Mouse (Mus musculus): ENCODE data around the gene Tmc8. TPM values are rescaled to one million over a fixed set of nuclear protein-coding genes. Genes with fewer than 3 reads are reported as not detected.
"Not testable (repeated sequence)": the region's sequence is repeated elsewhere in the genome, so short reads cannot be mapped to it uniquely, and the experiment has no call there.

The Tmc8 gene
- polyA plus RNA-seq, 1 experiment from 2014 or later = 1.3 TPM

DNA sequence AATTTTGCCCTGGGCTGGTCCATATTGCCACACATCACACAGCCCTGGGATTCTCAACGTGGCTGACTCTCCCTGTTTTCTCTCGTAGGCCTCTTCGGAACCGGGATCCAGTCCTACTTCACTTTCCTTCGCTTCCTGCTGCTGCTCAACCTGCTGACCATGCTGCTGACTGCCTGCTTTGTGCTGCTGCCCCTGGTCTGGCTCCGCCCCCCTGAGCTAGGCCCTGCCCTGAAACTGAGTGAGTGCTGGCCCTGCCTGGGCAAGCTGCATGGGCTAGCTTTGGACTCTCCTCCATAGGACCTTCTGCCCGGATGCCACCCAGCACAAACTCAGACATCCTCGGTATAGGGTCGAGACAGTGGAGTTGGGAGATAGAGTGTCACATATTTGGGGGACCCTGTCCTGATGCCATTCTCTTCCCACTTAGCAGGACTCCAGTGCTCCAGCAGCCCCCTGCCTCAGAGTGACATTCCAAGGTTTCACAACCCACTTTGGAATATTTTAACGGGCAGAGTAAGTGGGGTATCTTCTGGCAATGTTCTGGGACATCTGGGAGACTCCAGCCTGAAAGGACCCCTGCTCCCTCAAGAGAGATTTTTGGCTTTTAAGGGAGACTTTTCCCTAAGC is 1.9 kb downstream of the Tmc8 start:
- ATAC-seq (ENCODE audit: insufficient number of reproducible peaks, insufficient read depth, low FRiP score, low TSS enrichment) = no peak
- Histone ChIP-seq H3K4me1 (peaks cover 37% of the 10 kb centered on the region), H3K9me3 (no peaks in the 10 kb centered on the region), H3K36me3 (no peaks in the 10 kb centered on the region), H3K9ac (no peak overlapping the region; the same call in 1 of the 2 replicates), H3K27ac (no peak overlapping the region), H3K4me3 (peak overlapping the region; percentile 30), H3K4me2 (replicated peaks) (peak overlapping the region; percentile 55), H3K27me3 (peaks cover 28% of the 10 kb centered on the region)
- 28% methylated on average over 10 of the region's 10 CpGs for WGBS

DNA sequence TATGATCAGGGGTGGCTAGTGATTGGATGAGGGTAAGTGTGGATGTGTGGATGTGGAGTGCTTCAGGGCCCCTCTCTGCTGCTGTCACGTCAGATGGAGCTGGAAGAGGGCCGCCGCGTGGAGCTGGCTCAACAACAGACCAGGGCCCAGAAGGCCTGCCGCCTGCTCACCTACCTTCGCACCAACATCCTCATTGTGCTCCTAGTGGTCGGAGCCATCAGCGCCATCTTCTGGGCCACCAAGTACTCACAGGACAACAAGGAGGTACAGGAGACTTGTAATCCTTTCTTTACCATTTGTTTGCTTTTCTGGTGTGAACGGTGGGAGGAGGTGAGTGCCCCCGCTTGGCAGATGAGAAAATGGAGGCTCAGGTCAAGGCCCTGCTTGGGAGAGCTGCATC is 4.4 kb downstream of the Tmc8 start:
- Histone ChIP-seq H3K4me3 (no peak overlapping the region), H3K4me2 (replicated peaks) (no peak overlapping the region), H3K36me3 (no peaks in the 10 kb centered on the region), H3K27me3 (peaks cover 39% of the 10 kb centered on the region), H3K9me3 (no peaks in the 10 kb centered on the region), H3K27ac (no peak overlapping the region), H3K9ac (no peak overlapping the region), H3K4me1 (peaks cover 27% of the 10 kb centered on the region)
- no peak for ATAC-seq (ENCODE audit: insufficient number of reproducible peaks, insufficient read depth, low FRiP score, low TSS enrichment)
- WGBS = 12% methylated on average over 10 of the region's 10 CpGs

DNA sequence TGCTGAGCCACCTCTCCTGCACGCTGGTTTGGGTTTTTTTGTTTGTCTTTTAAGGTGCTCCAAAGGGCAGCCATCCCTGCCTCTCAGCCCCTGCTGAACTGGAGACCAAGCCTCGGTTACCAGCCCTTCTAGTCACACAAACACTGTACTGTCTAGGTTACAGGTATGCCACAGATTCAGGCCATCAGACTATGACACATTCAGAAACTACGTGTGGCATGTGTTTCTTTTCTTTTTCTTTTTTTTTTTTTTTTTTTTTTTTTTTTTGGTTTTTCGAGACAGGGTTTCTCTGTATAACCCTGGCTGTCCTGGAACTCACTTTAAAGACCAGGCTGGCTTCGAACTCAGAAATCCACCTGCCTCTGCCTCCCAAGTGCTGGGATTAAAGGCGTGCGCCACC is 6.6 kb downstream of the Tmc8 start:
- H3K4me3 ChIP-seq; H3K9ac ChIP-seq; ATAC-seq (ENCODE audit: insufficient number of reproducible peaks, insufficient read depth, low FRiP score, low TSS enrichment); H3K36me3 ChIP-seq; H3K9me3 ChIP-seq; H3K27ac ChIP-seq; H3K4me2 ChIP-seq (replicated peaks): not testable (repeated sequence)
- Histone ChIP-seq H3K4me1 (peaks cover 18% of the 10 kb centered on the region), H3K27me3 (peaks cover 22% of the 10 kb centered on the region)
- WGBS = 82% methylated on average over 7 of the region's 7 CpGs

DNA sequence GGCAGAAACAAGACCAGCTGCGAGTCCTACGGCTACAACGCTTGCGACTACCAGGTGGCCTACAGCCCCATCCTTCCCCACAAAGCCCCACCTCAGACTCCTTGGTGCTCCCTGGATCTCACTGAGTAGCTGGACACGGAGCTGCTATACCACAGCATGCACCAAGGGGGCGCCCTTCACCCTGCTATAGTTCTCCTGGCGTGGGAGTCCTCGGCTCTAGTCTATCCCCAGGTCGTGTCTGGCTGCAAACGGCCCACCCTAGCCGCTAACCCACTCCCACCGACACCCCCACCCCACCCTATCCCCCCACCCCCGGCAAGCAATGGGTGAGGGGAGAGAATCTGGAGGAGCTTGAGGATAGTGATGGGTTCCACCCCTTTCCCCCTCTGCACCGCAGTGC is 8.4 kb downstream of the Tmc8 start:
- H3K36me3 ChIP-seq = no peaks in the 10 kb centered on the region
- H3K27ac ChIP-seq = no peak overlapping the region
- no peak overlapping the region for H3K4me3 ChIP-seq
- H3K9me3 ChIP-seq = no peaks in the 10 kb centered on the region
- H3K4me2 ChIP-seq (replicated peaks) = peak overlapping the region; percentile 35
- H3K4me1 ChIP-seq = peaks cover 15% of the 10 kb centered on the region
- H3K9ac ChIP-seq = no peak overlapping the region
- 4% methylated on average over 14 of the region's 14 CpGs for WGBS
- no peak for ATAC-seq (ENCODE audit: insufficient number of reproducible peaks, insufficient read depth, low FRiP score, low TSS enrichment)
- H3K27me3 ChIP-seq = peaks cover 16% of the 10 kb centered on the region

DNA sequence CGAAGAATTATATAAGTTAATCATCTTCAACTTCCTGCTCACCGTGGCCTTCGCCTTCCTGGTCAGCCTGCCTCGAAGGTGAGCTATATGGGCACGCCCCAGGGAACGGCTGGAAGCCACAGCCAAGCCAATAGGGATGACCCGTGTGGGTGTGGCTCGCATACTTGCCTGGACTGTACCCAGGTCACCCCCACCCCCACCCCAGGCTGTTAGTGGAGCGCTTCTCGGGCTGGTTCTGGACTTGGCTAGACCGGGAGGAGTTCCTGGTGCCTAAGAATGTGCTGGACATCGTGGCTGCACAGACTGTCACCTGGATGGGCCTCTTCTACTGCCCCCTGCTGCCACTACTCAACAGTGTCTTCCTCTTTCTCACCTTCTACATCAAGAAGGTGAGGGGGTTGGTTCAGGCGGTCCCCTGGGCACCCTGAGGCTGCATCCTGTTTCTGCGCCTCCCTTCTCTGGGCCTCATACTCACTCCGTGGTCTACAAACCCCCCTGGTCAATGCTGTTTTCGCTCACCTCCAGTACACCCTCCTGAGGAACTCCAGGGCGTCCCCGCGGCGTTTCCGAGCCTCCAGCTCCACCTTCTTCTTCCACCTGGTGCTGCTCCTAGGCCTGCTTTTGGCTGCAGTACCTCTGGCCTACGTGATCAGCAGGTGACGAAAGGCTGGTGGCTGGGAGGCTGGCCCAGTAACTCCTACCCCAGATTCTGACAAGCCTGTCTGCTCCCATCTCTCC is 9.0 kb downstream of the Tmc8 start:
- 30% methylated on average over 23 of the region's 23 CpGs for WGBS
- no peak for ATAC-seq (ENCODE audit: insufficient number of reproducible peaks, insufficient read depth, low FRiP score, low TSS enrichment)

DNA sequence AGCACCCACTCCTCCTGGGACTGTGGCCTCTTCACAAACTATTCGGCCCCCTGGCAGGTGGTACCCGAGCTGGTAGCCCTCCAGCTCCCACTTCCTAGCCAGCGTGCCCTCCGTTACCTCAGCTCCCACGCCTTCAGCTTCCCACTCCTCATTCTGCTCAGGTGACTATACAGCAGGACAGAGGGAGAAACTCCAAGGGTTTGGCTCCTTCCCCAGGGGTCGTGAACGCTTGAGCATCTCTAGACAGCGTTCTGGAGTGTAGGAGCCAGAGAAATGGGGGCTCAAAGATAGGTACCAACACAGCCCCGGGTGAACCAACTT is 9.5 kb downstream of the Tmc8 start:
- ATAC-seq (ENCODE audit: insufficient number of reproducible peaks, insufficient read depth, low FRiP score, low TSS enrichment) = no peak
- H3K4me3 ChIP-seq = no peak overlapping the region
- H3K27me3 ChIP-seq = peaks cover 16% of the 10 kb centered on the region
- H3K9ac ChIP-seq = no peak overlapping the region
- peaks cover 15% of the 10 kb centered on the region for H3K4me1 ChIP-seq
- 86% methylated on average over 9 of the region's 9 CpGs for WGBS
- no peak overlapping the region for H3K27ac ChIP-seq
- H3K9me3 ChIP-seq = no peaks in the 10 kb centered on the region
- no peak overlapping the region for H3K4me2 ChIP-seq (replicated peaks)
- no peaks in the 10 kb centered on the region for H3K36me3 ChIP-seq

More for the DNA sequence above, 9.0 kb downstream of the Tmc8 start:
- Histone ChIP-seq H3K27ac (no peak overlapping the region), H3K36me3 (no peaks in the 10 kb centered on the region), H3K4me3 (no peak overlapping the region), H3K27me3 (peaks cover 16% of the 10 kb centered on the region), H3K4me1 (peaks cover 15% of the 10 kb centered on the region), H3K9ac (no peak overlapping the region), H3K9me3 (no peaks in the 10 kb centered on the region), H3K4me2 (replicated peaks) (peak overlapping the region; percentile 35)

DNA sequence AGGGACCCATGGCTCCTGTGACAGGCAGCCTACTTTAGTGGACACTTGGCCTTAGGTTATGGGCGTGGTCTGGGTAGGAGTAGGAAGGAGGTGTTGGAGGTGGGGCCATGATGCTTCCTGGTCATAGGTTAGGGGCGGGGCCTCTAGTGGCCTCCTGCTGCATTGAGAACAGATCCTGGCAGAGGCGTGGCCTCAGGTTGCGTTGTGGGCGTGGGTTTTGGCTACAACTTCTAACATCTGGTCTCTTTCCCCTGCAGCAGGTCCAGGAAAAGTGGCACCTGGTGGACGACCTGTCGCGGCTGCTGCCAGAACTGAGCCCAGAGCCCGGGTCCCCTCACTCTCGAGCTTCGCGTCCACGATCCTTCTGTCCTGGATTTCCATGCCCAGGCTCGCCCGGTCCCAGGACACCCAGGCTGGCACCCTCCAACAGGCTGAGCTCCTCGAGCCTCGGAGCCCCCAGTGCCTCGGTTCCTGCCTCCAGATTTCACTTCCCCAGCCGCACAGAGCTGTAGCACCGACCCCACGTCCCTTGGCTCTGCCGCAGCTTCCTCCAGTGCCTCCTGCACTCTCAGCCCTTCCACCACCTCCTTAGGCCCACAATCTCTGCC is 10.5 kb downstream of the Tmc8 start:
- WGBS = 9% methylated on average over 22 of the region's 22 CpGs
- H3K9ac ChIP-seq = peak overlapping the region; percentile 36
- H3K4me3 ChIP-seq = no peak overlapping the region
- 0 out of 2 replicates have a peak, but pooled peaks have one; percentile 30 for ATAC-seq (ENCODE audit: insufficient number of reproducible peaks, insufficient read depth, low FRiP score, low TSS enrichment)
- H3K27me3 ChIP-seq = peaks cover 16% of the 10 kb centered on the region
- H3K9me3 ChIP-seq = no peaks in the 10 kb centered on the region
- H3K36me3 ChIP-seq = no peaks in the 10 kb centered on the region
- peak overlapping the region; percentile 47 for H3K4me2 ChIP-seq (replicated peaks)
- 0 out of 2 replicates have a peak overlapping the region, but pooled peaks have one; percentile 30 for H3K27ac ChIP-seq
- peaks cover 21% of the 10 kb centered on the region for H3K4me1 ChIP-seq

DNA sequence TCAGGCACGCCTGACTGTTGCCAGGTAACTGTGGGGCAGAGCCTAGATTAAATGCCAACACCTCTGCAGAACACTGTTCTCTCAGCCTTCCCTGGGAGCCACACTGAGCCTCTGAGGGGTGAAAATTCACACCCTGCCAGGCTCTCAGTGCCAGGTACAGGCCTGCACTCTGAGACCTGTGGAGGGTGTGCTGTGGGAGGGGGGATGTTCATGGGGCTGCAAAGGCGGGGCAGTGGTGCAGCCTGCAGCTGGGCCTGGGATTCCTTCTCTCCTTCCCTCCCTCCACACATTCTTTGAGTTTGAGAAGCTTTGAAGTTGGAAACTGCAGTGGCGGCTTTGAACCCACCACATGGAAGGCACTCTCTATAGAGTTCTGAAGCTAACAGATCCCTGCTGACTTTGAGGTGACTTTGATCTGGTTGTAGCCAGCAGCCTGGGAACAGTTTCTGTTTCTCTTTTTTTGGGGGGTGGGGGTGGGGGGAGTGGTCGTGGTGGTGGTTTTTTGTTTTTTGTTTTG is 12.2 kb downstream of the Tmc8 start:
- H3K4me3 ChIP-seq = no peak overlapping the region
- no peak overlapping the region for H3K27ac ChIP-seq
- H3K9ac ChIP-seq = no peak overlapping the region
- no peaks in the 10 kb centered on the region for H3K36me3 ChIP-seq
- H3K4me1 ChIP-seq = peaks cover 23% of the 10 kb centered on the region
- ATAC-seq (ENCODE audit: insufficient number of reproducible peaks, insufficient read depth, low FRiP score, low TSS enrichment) = no peak
- H3K27me3 ChIP-seq = peaks cover 16% of the 10 kb centered on the region
- 61% methylated on average over 4 of the region's 4 CpGs for WGBS
- H3K9me3 ChIP-seq = no peaks in the 10 kb centered on the region
- no peak overlapping the region for H3K4me2 ChIP-seq (replicated peaks)

DNA sequence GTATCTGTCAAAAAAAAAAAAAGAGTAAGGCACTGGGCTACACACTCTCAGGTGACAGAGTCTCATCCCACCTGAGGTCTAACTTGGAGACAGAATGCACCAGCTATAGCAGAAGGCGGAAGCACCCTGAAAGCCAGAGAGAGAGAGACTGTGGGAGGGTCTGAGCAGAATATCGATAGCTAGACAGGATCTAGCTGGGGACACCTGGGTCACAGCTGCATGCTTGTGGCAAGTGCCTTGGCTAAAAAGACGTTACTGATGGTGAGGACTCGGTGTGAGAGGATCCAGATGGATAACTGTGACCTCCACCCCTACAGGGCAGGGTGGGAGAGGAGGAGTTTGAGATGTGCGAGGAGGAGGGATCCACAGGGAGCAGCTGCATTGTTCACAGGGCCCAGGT is 15.1 kb downstream of the Tmc8 start:
- peaks cover 16% of the 10 kb centered on the region for H3K4me1 ChIP-seq
- 0 out of 2 replicates have a peak, but pooled peaks cover under 1% of the 10 kb centered on the region for H3K27me3 ChIP-seq
- H3K27ac ChIP-seq = no peak overlapping the region
- no peak overlapping the region for H3K9ac ChIP-seq
- no peak overlapping the region for H3K4me3 ChIP-seq
- no peak for ATAC-seq (ENCODE audit: insufficient number of reproducible peaks, insufficient read depth, low FRiP score, low TSS enrichment)
- no peaks in the 10 kb centered on the region for H3K9me3 ChIP-seq
- H3K36me3 ChIP-seq = no peaks in the 10 kb centered on the region
- 30% methylated on average over 5 of the region's 5 CpGs for WGBS
- no peak overlapping the region for H3K4me2 ChIP-seq (replicated peaks)

DNA sequence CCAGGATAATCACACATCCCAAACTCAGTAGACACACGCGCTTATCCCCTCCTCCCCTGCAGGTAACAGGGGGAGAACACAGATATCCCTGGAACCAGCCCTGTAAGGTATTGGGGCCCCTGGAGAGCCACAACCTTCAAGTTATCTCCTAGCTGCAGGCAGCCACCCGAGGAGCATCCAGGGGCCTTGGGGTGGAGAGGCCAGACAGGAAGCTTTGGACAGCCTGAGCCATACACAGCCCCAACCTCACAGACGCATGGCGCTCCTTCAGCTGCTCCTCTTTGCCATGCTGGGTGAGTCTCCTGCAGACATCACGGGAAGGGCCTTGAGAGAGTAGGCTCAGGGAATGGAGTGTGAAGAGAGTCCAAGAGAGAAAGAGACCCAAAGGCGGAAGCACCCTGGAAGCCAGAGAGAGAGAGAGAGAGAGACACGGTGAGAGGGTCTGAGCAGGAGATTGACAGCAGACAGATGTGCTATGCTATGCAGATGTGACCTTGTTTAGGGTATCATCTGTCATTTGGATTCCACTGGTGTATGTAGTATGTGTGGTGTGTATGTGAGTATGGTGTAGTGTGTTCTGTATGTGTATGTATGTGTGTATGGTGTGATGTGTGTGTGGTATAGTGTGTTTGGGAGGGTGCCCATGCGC is 15.8 kb downstream of the Tmc8 start, which contains the start of gene 6030468B19Rik:
Gene 6030468B19Rik, plus strand, starts transcription at position 150 of the 649 bp plus-strand sequence.
- Histone ChIP-seq H3K9ac (no peak within 1 kb of the TSS), H3K27ac (no peak within 1 kb of the TSS), H3K4me2 (replicated peaks) (no peak within 1 kb of the TSS), H3K36me3 (no peaks in the 10 kb centered on the region), H3K4me3 (no peak within 1 kb of the TSS), H3K27me3 (no peaks in the 10 kb centered on the region), H3K9me3 (no peaks in the 10 kb centered on the region), H3K4me1 (peaks cover 9% of the 10 kb centered on the region)
- no peak for ATAC-seq (ENCODE audit: insufficient number of reproducible peaks, insufficient read depth, low FRiP score, low TSS enrichment)
- 56% methylated on average over 9 of the region's 9 CpGs for whole genome bisulfite sequencing

DNA sequence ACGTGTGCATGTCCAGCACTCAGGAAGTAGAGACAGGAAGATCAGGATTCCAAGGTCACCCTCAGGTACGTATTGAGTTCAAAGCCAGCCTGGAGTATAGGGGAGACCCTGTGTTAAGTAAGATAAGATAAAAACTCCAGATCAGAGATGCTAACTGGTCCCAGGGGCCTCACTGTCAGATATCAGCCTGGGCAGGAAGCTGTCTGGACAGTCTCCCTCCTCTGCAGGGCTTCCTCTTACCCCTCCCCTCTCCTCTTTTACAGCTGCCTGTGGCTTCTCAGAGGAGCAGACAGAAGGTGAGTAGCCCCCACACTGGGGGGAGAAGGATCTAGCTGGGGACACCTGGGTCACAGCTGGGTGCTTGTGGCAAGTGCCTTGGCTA is 16.3 kb downstream of the Tmc8 start:
- no peak overlapping the region for H3K9ac ChIP-seq
- no peaks in the 10 kb centered on the region for H3K27me3 ChIP-seq
- 44% methylated on average over 2 of the region's 2 CpGs for WGBS
- H3K9me3 ChIP-seq = no peaks in the 10 kb centered on the region
- H3K4me3 ChIP-seq = no peak overlapping the region
- no peak overlapping the region for H3K27ac ChIP-seq
- no peak overlapping the region for H3K4me2 ChIP-seq (replicated peaks)
- H3K36me3 ChIP-seq = no peaks in the 10 kb centered on the region
- ATAC-seq (ENCODE audit: insufficient number of reproducible peaks, insufficient read depth, low FRiP score, low TSS enrichment) = no peak
- peaks cover 8% of the 10 kb centered on the region; the same call in 1 of the 2 replicates for H3K4me1 ChIP-seq

Data from embryonic facial prominence, embryonic 12.5 days (tissue).